Mouse (Mus musculus) neutrophil, adult 83 days (primary cell): Measurements from ENCODE around the gene Gm16513. TPM values are rescaled to one million over a fixed set of nuclear protein-coding genes. Genes with fewer than 3 reads are reported as not detected.

Experiments used
- total RNA-seq, 2 experiments: library from RNA; stranded (reverse); gene quantifications; one replicate each; pipeline ENCODE4 v1.2.4; 2023

Gm16513 gene
- total RNA-seq, result not detected

DNA sequence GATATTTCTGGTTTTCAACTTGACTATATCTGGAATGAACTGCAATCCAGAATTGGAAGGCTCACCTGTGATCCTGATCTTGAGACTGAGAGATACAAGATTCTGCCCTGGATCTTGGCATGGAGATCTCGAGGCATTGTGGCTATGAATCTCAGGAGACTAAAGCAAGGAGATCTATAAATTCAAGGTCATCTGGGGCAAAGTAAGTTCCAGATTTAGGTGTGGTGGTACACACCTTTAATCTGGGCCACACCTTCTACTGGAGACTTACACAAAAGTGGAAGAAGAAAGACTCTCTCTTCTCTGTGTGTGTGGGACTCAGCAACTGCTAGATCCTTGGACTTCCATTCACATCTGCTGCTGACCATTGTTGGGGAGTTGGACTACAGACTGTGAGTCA lies at the start of gene Gm16513:
TSS of gene Gm16513 (plus strand) at position 301 of the 400 bp plus-strand sequence.

Other genes starting within 250 kb of the Gm16513 start
- not detected for gene Gm6367, start 194.0 kb upstream of the Gm16513 start, total RNA-seq
- gene Gm7942, start 75.7 kb upstream of the Gm16513 start, total RNA-seq, result not detected
- gene Gm10424, start 90.1 kb downstream of the Gm16513 start, total RNA-seq, result not detected
- not detected for gene Gm3259, start 123.3 kb downstream of the Gm16513 start, total RNA-seq